Mouse (Mus musculus) erythroblast, embryonic 14.5 days (primary cell): ENCODE measurements around the gene Hemk1. TPM values are rescaled to one million over a fixed set of nuclear protein-coding genes. Genes with fewer than 3 reads are reported as not detected.

Experiments used
- H3K27me3 ChIP-seq: 2 replicates; pipeline ENCODE4 v1.6.1; 2012; ENCODE audit warnings: inconsistent platforms; ENCODE audit not compliant: control insufficient read depth
- H3K36me3 ChIP-seq: 2 replicates; pipeline ENCODE4 v1.6.1; 2012; ENCODE audit warnings: mild to moderate bottlenecking, inconsistent platforms; ENCODE audit not compliant: control insufficient read depth
- H3K4me1 ChIP-seq: 2 replicates; pipeline ENCODE4 v1.6.1; 2012; ENCODE audit warnings: inconsistent platforms; ENCODE audit not compliant: control insufficient read depth
- H3K4me3 ChIP-seq: replicated peaks from 2 replicates; pipeline ENCODE3; 2012; ENCODE audit warnings: moderate library complexity, mild to moderate bottlenecking, inconsistent platforms
- H3K9me3 ChIP-seq: 2 replicates; pipeline ENCODE4 v1.6.1; 2012; ENCODE audit warnings: low read length, inconsistent platforms, mixed read lengths; ENCODE audit not compliant: control insufficient read depth
- GATA1 ChIP-seq: IDR thresholded peaks from 2 replicates; pipeline ENCODE4 v1.6.1; 2012; ENCODE audit warnings: low read length, inconsistent platforms, mixed read lengths
- TAL1 ChIP-seq: IDR thresholded peaks from 3 replicates; pipeline ENCODE4 v1.6.1; 2012; ENCODE audit warnings: low read length, inconsistent platforms, mixed read lengths
- polyA plus RNA-seq: library from polyadenylated mRNA; stranded (reverse); fragments of >175 nt; gene quantifications from 2 replicates; pipeline ENCODE4 v1.2.3, GENCODE M21; 2012

Gene Hemk1
- polyA plus RNA-seq, 1 experiment = 0.32 TPM

- Histone ChIP-seq H3K4me3 (peak overlapping the region; percentile 56), H3K4me1 (peaks cover 95% of the 10 kb centered on the region), H3K9me3 (no peaks in the 10 kb centered on the region), H3K36me3 (peaks cover 3% of the 10 kb centered on the region; the same call in 1 of the 2 replicates), H3K27me3 (peaks cover 12% of the 10 kb centered on the region)
- TF ChIP-seq GATA1 (no peak), TAL1 (no peak)
Measured at GRCm38 (mm10) chr9:107370106-107370463, 31.9 kb upstream of the Hemk1 start.

GRCm38 (mm10) chr9:107369270-107370105, 31.3 kb upstream of the Hemk1 start:
- peaks cover 10% of the 10 kb centered on the region for H3K27me3 ChIP-seq

GRCm38 (mm10) chr9:107368302-107368701, 30.2 kb upstream of the Hemk1 start:
- Histone ChIP-seq H3K36me3 (peaks cover 3% of the 10 kb centered on the region; the same call in 1 of the 2 replicates), H3K4me1 (peaks cover 81% of the 10 kb centered on the region), H3K4me3 (peak overlapping the region; percentile 28), H3K27me3 (peaks cover 12% of the 10 kb centered on the region), H3K9me3 (no peaks in the 10 kb centered on the region)
- peak; percentile 33; the same call in 1 of the 2 replicates for TF ChIP-seq GATA1
- peak; percentile 48; the same call in 2 of the 3 replicates for TF ChIP-seq TAL1

More at GRCm38 (mm10) chr9:107369270-107370105, 31.3 kb upstream of the Hemk1 start:
- peaks cover 92% of the 10 kb centered on the region for H3K4me1 ChIP-seq
- TF ChIP-seq GATA1 = peak; percentile 86
- peak; percentile 90 for TF ChIP-seq TAL1
- H3K9me3 ChIP-seq = no peaks in the 10 kb centered on the region
- H3K4me3 ChIP-seq = peak overlapping the region; percentile 56
- H3K36me3 ChIP-seq = peaks cover 3% of the 10 kb centered on the region; the same call in 1 of the 2 replicates

- Histone ChIP-seq H3K9me3 (no peaks in the 10 kb centered on the region), H3K27me3 (peaks cover 20% of the 10 kb centered on the region), H3K4me3 (no peak overlapping the region), H3K36me3 (peaks cover 3% of the 10 kb centered on the region; the same call in 1 of the 2 replicates), H3K4me1 (peaks cover 65% of the 10 kb centered on the region)
- TF ChIP-seq GATA1 (no peak), TAL1 (no peak)
Measured at GRCm38 (mm10) chr9:107366644-107367043, 28.5 kb upstream of the Hemk1 start.

GRCm38 (mm10) chr9:107360989-107361388, 22.8 kb upstream of the Hemk1 start:
- Histone ChIP-seq H3K36me3 (no peaks in the 10 kb centered on the region), H3K4me3 (no peak overlapping the region), H3K4me1 (peaks cover 16% of the 10 kb centered on the region), H3K27me3 (peaks cover 28% of the 10 kb centered on the region), H3K9me3 (no peaks in the 10 kb centered on the region)
- TF ChIP-seq TAL1 = no peak
- TF ChIP-seq GATA1 = no peak

GRCm38 (mm10) chr9:107357651-107358050, 19.5 kb upstream of the Hemk1 start:
- Histone ChIP-seq H3K27me3 (peaks cover 25% of the 10 kb centered on the region), H3K36me3 (no peaks in the 10 kb centered on the region), H3K9me3 (no peaks in the 10 kb centered on the region), H3K4me3 (no peak overlapping the region), H3K4me1 (peaks cover 7% of the 10 kb centered on the region)
- no peak for TF ChIP-seq TAL1
- TF ChIP-seq GATA1 = no peak

GRCm38 (mm10) chr9:107355870-107356765, 18.0 kb upstream of the Hemk1 start:
- no peaks in the 10 kb centered on the region for H3K36me3 ChIP-seq
- TF ChIP-seq GATA1 = no peak
- no peak for TF ChIP-seq TAL1
- peaks cover 7% of the 10 kb centered on the region for H3K4me1 ChIP-seq
- no peak overlapping the region for H3K4me3 ChIP-seq
- H3K9me3 ChIP-seq = no peaks in the 10 kb centered on the region
- H3K27me3 ChIP-seq = peaks cover 26% of the 10 kb centered on the region

- H3K36me3 ChIP-seq = no peaks in the 10 kb centered on the region
- no peaks in the 10 kb centered on the region; the same call in 1 of the 2 replicates for H3K4me1 ChIP-seq
- H3K9me3 ChIP-seq = no peaks in the 10 kb centered on the region
- no peak for TF ChIP-seq TAL1
- TF ChIP-seq GATA1 = no peak
- no peak overlapping the region for H3K4me3 ChIP-seq
- peaks cover 26% of the 10 kb centered on the region for H3K27me3 ChIP-seq
Measured at GRCm38 (mm10) chr9:107354826-107355225, 16.7 kb upstream of the Hemk1 start.

GRCm38 (mm10) chr9:107349321-107349720, 11.2 kb upstream of the Hemk1 start:
- Histone ChIP-seq H3K4me1 (no peaks in the 10 kb centered on the region), H3K4me3 (no peak overlapping the region), H3K36me3 (no peaks in the 10 kb centered on the region), H3K27me3 (peaks cover 4% of the 10 kb centered on the region), H3K9me3 (no peaks in the 10 kb centered on the region)
- TF ChIP-seq TAL1 = no peak
